Mouse (Mus musculus) yolk sac, embryonic 10.5 days (tissue): ENCODE data around the gene Ccar1.
"Not testable (repeated sequence)": the region's sequence is repeated elsewhere in the genome, so short reads cannot be mapped to it uniquely, and the experiment has no call there.

Source experiments
- DNase-seq: peaks from one replicate; pipeline ENCODE4 v3.0.0-alpha.2; 2017; ENCODE audit warnings: low spot score

Ccar1 gene

GRCm38 (mm10) chr10:62792177-62793090 is at the start of gene Ccar1:
Ccar1 (minus strand) TSS chr10:62792286.
- peak; percentile 98 for DNase-seq

DNA sequence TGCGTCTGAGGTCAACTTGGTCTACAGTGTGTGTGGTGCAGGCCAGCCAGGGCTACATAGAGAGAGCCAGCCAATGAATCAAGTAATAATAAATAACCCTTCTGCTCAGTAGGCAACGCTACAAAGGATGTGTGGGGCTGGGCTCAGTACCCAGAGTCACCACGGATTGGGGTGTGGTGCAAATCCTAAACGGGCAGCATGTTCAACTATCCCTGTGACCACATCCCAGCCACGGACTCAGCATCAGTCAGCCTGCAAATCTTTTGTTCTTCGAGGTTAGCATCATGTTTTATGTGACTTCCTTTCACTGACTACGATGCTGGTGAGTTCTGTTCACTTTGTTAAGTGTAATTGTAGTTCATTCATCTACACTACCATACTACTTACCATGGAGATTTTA is 48.6 kb upstream of the Ccar1 start:
- DNase-seq, result no peak

DNA sequence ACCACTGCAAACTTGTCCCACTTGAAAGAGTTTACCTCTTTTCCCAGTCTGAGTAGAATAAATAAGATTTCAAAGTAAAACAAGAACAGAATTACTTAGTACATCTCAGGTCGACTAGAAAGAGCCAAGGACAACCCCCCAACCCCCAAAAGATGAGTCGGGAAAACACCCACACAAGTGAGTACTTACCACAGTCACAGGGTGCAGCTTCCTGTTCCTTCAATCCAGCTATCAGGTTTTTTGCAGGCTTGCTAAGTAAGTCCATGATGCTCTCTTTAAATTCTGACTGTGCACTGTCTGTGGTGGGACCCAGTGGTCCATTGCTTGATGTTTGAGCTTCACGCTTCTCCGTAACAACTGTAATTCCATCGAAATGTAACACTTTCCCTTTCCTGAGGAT is 45.9 kb upstream of the Ccar1 start:
- no peak for DNase-seq

- no peak for DNase-seq
Measured at GRCm38 (mm10) chr10:62832783-62833182, 40.7 kb upstream of the Ccar1 start.

- no peak for DNase-seq
Measured at GRCm38 (mm10) chr10:62831546-62831945, 39.5 kb upstream of the Ccar1 start.

- DNase-seq, result no peak
Measured at GRCm38 (mm10) chr10:62824474-62824873, 32.4 kb upstream of the Ccar1 start.

GRCm38 (mm10) chr10:62823431-62823830 is 31.3 kb upstream of the Ccar1 start:
- no peak for DNase-seq

GRCm38 (mm10) chr10:62810010-62810409 is 17.9 kb upstream of the Ccar1 start:
- DNase-seq, result no peak

- no peak for DNase-seq
Measured at GRCm38 (mm10) chr10:62808766-62809165, 16.7 kb upstream of the Ccar1 start.

DNA sequence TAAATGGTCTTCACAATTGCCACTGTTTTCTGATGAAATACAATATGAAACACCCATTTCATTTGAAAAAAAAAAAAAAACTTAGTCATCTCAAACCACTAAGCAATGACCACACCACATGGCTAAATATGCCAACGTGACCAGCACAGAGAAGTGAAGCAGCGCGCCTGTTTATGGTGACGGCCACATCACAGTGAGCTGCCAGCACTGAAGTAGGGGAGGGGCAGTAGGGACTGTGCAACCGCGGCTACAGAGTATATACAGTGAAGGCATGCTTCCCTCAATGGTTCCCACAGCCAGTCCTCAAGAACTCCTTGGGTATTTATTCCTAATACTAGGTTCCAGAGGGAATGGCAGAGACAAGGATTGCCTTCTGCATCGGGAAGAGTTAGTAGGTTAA is 16.2 kb upstream of the Ccar1 start:
- no peak for DNase-seq

DNA sequence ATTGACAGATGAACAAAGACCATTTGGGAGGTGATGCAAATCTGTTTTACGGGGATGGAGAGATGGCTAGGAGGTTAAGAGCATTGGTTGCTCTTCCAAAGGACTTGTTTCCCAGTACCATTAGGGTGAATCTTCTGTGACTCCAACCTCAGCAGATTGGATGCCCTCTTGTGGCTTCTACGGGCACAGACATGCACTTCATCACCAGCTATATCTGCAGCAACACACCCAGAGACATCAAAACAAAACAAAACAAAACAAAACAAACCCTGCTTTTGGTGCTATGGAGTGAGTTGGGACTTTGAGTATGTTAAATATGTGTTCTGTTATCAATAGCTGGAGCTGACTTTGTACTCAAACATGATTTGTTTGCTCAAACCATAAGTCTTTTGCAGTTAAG is 12.0 kb upstream of the Ccar1 start:
- DNase-seq, result no peak

DNA sequence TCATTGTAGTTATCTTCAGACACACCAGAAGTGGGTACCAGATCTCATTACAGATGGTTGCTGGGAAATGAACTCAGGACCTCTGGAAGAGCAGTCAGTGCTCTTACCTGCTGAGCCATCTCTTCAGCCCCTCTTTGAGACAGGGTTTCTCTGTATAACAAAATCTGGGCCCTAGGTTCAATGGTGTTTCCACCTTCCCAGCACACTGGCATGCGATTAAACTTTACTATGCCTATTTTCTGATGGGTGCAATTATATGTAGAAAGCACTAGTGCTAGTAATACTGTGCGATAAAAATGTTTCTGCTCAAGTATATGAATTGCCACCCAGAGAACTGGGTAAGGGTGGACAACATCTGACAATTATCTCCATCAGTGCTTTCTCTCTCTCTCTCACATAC is 11.2 kb upstream of the Ccar1 start:
- DNase-seq, result no peak

DNA sequence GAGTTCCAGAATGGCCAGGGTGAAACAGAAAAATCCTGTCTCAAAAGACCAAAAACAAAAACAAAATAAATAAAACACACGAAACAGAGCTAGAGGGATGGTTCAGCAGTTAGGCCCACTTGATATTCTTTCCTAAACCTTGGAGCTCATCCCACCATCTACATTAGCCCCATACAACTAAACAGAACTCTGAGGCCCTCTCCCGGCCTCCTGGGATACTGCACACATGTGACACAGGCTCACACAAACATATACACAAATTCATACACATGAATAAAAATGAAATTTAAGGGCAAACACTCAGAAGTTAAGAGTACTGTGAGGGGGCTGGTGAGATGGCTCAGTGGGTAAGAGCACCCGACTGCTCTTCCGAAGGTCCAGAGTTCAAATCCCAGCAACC is 2.1 kb upstream of the Ccar1 start:
- DNase-seq, result no peak

DNA sequence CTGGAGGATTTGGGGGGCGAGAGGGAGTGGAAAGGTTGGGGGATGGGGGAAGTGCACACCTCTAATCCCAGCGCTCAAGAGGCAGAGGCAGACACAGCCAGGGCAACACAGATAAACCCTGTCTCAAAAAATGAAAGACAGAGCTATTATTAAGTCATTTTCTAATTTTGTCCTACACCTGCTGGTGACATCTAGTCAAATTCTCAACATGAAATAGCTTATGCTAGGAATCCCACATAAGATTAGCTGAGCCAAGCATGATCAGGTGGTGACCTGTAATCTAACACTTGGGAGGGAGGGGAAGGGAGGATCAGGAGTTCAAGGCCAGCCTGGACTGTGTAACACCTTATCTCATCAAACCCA is 986 bp upstream of the Ccar1 start:
- DNase-seq, result no peak

- peak; percentile 31 for DNase-seq
Measured at GRCm38 (mm10) chr10:62791251-62792176, 572 bp downstream of the Ccar1 start.

GRCm38 (mm10) chr10:62781776-62782175 is 10.3 kb downstream of the Ccar1 start:
- not testable (repeated sequence) for DNase-seq

- no peak for DNase-seq
Measured at GRCm38 (mm10) chr10:62750781-62751180, 41.3 kb downstream of the Ccar1 start.

DNA sequence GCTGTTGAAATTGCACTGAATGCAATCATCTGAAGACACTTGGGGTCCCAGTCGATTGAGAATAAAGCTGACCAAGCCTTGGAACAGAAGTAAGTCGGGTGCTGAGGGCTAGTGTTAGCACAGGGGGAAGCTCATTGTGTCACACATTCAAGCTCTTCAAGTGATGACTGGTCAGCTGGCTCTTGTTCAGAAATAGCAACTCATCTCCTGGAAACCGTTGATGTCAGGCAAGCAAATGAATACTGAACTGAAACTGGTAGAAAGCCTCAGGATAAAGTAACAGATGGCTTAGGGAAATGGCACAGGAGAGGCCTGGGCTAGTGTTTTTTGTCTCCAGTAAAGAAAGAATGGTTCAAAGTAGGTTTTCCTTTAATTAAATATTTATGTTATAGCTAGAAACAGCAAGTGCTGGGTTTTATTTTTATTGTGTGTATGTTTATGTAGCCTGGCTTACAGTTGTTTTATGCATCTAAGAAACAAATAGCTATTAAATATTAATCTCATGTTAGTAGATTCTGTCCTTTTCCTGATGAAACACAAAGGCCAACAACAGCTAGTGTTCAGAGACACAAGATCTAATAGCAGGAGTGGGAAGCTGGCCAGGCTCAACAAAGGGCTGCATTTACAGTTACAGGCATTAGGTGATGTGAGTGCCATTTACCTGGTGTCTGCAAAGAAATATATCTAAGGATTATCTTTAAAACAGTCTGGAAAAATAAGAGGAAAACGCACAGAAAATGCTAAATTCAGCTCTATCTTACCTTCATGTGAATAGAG is 51.9 kb downstream of the Ccar1 start:
- DNase-seq, result no peak

DNA sequence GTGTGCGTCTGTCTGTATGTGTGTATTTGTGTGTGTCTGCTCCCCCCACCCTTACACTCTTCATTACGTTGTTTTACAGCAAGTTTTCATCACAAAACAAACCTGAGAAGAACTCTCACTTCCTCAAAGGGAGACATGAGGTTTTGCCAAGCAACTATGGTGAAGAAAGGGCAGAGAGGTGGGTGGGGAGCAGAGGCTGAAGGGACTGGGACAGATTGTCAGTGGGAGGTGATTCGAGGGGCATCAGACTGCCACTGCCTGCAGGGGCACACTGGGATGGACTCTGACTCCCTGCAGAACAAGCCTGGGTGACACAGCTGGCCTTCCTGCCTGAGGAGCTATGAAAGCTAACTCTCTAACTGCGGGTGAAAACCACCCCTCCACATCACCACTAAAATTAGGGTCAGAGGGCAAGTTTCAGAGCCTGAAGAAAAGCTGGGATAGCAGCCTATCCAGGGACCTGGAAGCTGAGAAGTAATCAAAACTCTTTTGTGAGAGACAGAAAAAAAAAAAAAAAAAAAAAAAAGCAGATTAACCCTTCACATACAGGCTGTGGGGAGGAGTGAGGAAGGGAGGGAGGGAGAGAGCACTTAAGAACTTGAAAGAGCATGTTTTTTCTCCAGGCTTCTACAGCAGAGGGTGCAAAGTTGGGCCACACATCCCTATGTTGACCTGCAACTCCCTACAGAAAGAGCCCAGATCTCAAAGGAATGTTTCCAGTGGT is 55.0 kb downstream of the Ccar1 start:
- no peak for DNase-seq

- DNase-seq, result no peak
Measured at GRCm38 (mm10) chr10:62730826-62731225, 61.3 kb downstream of the Ccar1 start.
